Mouse (Mus musculus) embryonic fibroblast, embryonic 13.5 days (primary cell): ENCODE data around the gene Fto. TPM values are rescaled to one million over a fixed set of nuclear protein-coding genes. Genes with fewer than 3 reads are reported as not detected.
A peak's percentile ranks its signal among the peaks of the same experiment; 100 is the strongest.

ENCODE experiments used
- H3K27ac ChIP-seq: 2 replicates; pipeline ENCODE4 v1.5.1; 2012; ENCODE audit warnings: low read length, control low read depth, inconsistent platforms; ENCODE audit not compliant: insufficient read depth
- H3K4me1 ChIP-seq: 2 replicates; pipeline ENCODE4 v1.6.1; 2011; ENCODE audit warnings: low read length; ENCODE audit not compliant: control insufficient read depth, insufficient read depth
- H3K4me3 ChIP-seq: 2 replicates; pipeline ENCODE4 v1.5.1; 2011; ENCODE audit warnings: mild to moderate bottlenecking, control low read depth, low read length; ENCODE audit not compliant: insufficient read depth
- CTCF ChIP-seq: IDR thresholded peaks from 2 replicates; pipeline ENCODE4 v1.5.1; 2011; ENCODE audit warnings: mild to moderate bottlenecking, control low read depth, low read length, moderate library complexity, borderline replicate concordance; ENCODE audit not compliant: insufficient read depth
- POLR2A ChIP-seq: IDR thresholded peaks from 2 replicates; pipeline ENCODE4 v1.6.1; 2011; ENCODE audit warnings: low read depth, mild to moderate bottlenecking, control low read depth, low read length, moderate library complexity
- polyA plus RNA-seq: library from polyadenylated mRNA; stranded (reverse); fragments of >200 nt; gene quantifications from 2 replicates; pipeline ENCODE4 v1.2.4, GENCODE M21; 2011; ENCODE audit warnings: low read depth; ENCODE audit not compliant: missing spikeins, insufficient read length

The Fto gene
- polyA plus RNA-seq, 1 experiment, result 71.5 TPM

DNA sequence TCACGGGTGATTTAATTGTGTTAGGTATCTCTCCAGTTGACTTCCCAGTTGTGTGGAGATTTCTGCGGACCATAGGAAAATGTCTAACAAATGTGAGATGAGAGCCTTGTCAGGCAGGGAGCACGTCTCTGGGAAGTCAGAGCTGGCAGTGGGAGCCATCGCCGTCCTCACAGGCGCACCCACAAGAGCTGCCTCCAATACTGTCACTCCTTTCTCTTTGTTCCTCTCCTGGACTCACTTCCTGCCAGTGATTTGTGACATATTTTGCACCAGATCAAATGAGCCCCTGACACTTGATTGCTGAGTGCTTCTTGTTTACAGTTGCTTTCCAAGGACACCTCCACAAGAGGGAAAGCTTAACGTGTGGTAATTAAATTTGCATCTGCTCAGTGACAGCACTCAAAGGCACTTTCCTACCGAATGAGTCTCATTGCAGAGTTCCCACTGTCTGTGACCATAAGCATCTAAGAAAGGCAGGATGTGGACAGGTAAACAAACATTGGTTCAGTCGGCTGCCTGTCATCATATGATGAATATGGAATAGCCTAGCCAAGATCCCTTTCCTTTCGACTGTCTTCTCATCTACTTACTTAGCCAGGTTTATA lies 42.1 kb downstream of the Fto start:
- TF ChIP-seq POLR2A, result no peak
- Histone ChIP-seq H3K27ac (no peak overlapping the region), H3K4me1 (peaks cover 7% of the 10 kb centered on the region; the same call in 1 of the 2 replicates), H3K4me3 (no peak overlapping the region)

DNA sequence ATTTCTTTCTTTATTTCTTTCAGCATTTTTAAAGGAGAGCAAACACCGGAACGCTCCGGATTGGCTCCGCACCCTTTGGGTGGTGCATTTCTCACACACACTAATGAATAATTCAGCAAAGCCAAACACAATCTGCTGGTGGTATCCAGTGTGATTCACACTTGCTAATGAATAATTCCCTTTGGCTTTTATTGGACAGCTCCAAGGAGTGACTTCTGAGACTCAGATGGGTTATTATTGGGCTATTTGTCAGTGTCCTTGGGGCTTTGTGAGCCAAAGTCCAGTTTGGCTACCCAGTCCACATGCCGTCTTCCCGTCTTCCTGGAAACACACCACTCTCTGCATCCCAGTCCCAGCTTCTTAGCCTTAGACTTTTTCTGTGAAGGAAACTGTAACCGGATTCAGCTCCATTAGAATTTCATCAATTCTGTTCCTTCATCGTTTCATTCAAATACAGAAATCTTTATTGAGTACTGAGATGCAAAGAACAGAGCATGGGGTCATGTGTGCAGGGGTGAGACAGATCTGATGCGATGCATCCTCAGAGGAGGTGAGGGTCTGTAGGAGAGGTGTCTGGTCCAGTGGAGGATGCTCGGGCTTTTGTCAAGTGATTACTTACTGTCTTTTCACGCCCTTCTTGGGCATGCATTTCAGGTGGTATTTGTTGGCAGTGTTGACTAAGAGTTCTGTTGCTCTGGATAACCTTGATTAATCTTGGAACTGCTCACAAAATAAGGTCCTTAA lies 42.8 kb downstream of the Fto start:
- H3K4me3 ChIP-seq, result no peak overlapping the region

GRCm38 (mm10) chr8:91357493-91358014 lies 44.2 kb downstream of the Fto start:
- Histone ChIP-seq H3K4me1 (peaks cover 8% of the 10 kb centered on the region; the same call in 1 of the 2 replicates), H3K27ac (no peak overlapping the region), H3K4me3 (no peak overlapping the region)
- no peak for TF ChIP-seq CTCF
- TF ChIP-seq POLR2A, result no peak

More for the DNA sequence above, 42.8 kb downstream of the Fto start:
- H3K4me1 ChIP-seq, result peaks cover 8% of the 10 kb centered on the region; the same call in 1 of the 2 replicates
- TF ChIP-seq CTCF (no peak), POLR2A (no peak)
- H3K27ac ChIP-seq, result no peak overlapping the region

DNA sequence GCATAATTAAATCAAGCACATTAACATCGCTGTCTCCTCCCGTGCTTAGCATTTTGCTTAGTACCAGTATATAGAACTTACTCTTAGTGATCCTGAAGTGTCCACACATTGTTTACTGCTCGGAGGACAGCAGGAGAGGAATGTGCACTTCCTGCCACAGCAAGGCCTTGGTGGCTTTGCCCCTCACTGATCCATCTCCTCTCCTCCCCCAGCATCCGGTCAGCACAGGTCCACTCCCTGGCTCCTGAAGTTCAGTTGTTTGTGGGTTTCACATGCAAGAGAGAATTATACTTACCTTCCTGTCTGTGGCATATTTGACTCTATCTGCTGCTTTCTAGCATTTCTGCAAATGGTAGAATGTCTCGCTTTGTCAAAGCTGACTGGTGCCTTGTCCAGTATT lies 44.7 kb downstream of the Fto start:
- H3K27ac ChIP-seq, result no peak overlapping the region
- no peak overlapping the region for H3K4me3 ChIP-seq
- peaks cover 8% of the 10 kb centered on the region; the same call in 1 of the 2 replicates for H3K4me1 ChIP-seq
- TF ChIP-seq POLR2A (no peak), CTCF (no peak)

DNA sequence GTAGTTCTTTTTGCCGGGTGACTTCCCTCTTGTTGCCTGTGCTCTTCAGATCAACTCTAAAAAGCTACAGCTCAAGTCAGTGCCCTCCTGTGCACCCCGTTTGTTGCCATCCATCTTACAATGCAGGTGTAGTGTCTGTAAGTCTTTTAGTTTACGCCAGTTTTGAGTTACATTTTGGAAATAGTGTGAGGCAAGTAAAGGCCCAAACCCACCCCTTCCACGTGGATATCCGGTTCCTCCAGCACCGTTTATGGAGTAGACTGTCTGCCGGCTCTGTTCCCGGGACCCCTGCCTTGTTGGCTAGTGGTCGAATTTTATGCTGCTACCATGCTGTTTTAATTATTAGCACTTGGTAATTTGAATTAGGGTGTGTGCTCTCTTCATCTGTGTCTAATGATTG lies 46.2 kb downstream of the Fto start:
- Histone ChIP-seq H3K4me3 (no peak overlapping the region), H3K27ac (no peak overlapping the region), H3K4me1 (peaks cover 8% of the 10 kb centered on the region; the same call in 1 of the 2 replicates)
- no peak for TF ChIP-seq POLR2A

GRCm38 (mm10) chr8:91360644-91361357 lies 47.5 kb downstream of the Fto start:
- no peak overlapping the region for H3K4me3 ChIP-seq
- peaks cover 4% of the 10 kb centered on the region; the same call in 1 of the 2 replicates for H3K4me1 ChIP-seq
- no peak overlapping the region for H3K27ac ChIP-seq
- TF ChIP-seq CTCF (no peak), POLR2A (no peak)

- no peak overlapping the region for H3K27ac ChIP-seq
- no peak overlapping the region for H3K4me3 ChIP-seq
- H3K4me1 ChIP-seq, result peaks cover 2% of the 10 kb centered on the region; the same call in 1 of the 2 replicates
- TF ChIP-seq CTCF (0 out of 2 replicates have a peak, but pooled peaks have one; percentile 9), POLR2A (no peak)
Measured at GRCm38 (mm10) chr8:91363272-91363860, 50.0 kb downstream of the Fto start.

DNA sequence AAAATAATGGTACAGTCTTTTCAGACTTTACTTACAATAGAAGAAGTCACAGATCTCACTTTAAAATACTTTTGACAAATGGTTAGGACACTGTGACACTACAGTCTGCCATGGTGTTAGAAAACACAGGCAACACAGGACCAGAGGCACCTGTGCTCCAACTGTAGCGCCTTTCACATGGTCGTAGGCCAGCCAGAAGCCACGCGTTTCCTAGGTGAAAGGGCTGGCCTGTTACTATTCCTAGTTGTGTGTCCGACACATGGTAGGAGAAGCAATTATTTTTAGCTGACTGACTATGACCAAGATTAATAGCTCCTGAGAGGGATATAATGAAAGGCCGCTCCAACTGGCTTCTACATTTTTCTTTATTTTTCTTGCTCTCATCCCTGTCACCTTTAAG lies 50.9 kb downstream of the Fto start:
- peaks cover 2% of the 10 kb centered on the region; the same call in 1 of the 2 replicates for H3K4me1 ChIP-seq
- no peak overlapping the region for H3K27ac ChIP-seq
- H3K4me3 ChIP-seq, result no peak overlapping the region
- no peak for TF ChIP-seq POLR2A
- TF ChIP-seq CTCF, result no peak

DNA sequence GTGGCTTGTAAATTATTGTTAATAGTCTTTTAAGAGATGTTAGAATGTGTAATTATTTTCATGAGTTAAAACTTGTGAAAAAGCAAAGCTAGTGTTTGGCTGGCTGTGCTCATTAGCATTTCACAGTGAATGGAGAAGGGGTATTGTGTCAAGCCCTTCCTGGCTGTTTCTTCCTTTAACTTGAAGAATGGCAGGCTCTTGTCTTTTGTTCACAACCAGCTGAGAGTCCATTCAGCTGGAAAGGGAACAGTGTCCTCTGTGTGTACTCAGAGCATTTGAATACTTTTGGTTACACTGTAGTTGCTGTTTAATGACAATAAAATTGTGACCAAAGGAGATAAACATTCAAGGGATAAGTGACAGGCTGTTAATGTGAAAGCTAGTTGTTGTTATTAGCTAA lies 52.5 kb downstream of the Fto start:
- H3K4me1 ChIP-seq, result peaks cover under 1% of the 10 kb centered on the region
- H3K27ac ChIP-seq, result no peak overlapping the region
- no peak overlapping the region for H3K4me3 ChIP-seq
- TF ChIP-seq CTCF (no peak), POLR2A (no peak)
